Mouse (Mus musculus) brain, embryonic 14.5 days (tissue): ENCODE measurements at regions not wholly inside any gene's neighbourhood (a gene's known extent, or its start where the extent isn't known, plus 50 kb on each side); places are given as distances from the start of the nearest gene placed in this dataset.

Experiments
- CTCF ChIP-seq: fragments of 200-500 bp; IDR thresholded peaks from 2 replicates; pipeline ENCODE4 v1.5.1; 2012; ENCODE audit warnings: inconsistent platforms, mild to moderate bottlenecking, moderate library complexity, borderline replicate concordance; ENCODE audit not compliant: insufficient read depth, insufficient read length; ENCODE audit errors: extremely low read depth
- POLR2A ChIP-seq: fragments of 200-500 bp; IDR thresholded peaks from 2 replicates; pipeline ENCODE4 v1.6.1; 2012; ENCODE audit warnings: mild to moderate bottlenecking, inconsistent platforms, borderline replicate concordance; ENCODE audit not compliant: poor library complexity, insufficient read depth, insufficient read length, severe bottlenecking; ENCODE audit errors: extremely low read depth

DNA sequence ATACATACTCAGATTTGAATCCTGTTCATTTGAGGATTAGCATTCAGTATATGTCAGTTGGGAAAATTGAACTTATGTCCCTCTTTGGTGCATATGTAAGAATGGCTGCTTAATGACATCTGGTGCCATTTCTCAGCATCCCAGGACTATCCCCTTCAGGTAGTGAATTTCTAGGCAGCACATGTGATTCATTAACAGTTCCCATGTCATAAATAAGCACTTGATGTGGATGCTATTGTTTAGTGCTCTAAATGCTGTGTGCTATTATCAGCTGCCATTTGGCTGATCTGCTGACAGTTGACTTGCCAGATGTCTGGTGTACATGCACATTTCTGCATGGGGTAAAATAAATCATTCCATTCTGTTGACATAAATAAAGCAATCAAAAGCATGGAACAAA is 467.0 kb upstream of the Cblb start:
- no peak for TF ChIP-seq CTCF
- no peak for TF ChIP-seq POLR2A
